Mouse (Mus musculus) stomach, embryonic 14.5 days (tissue): ENCODE results near the gene Sh2d3c. TPM values are rescaled to one million over a fixed set of nuclear protein-coding genes. Genes with fewer than 3 reads are reported as not detected.

Experiments used
- ATAC-seq: fragments of 200-750 bp; cut with Nextera tagmentation; 2 replicates; pipeline ENCODE4 v1.8.0; 2017; ENCODE audit warnings: low read depth, moderate TSS enrichment; ENCODE audit not compliant: insufficient number of reproducible peaks, insufficient read depth, low FRiP score
- H3K27ac ChIP-seq: fragments of 300-500 bp; sonication (generic); 2 replicates; pipeline ENCODE4 v1.5.1; 2014; ENCODE audit warnings: mild to moderate bottlenecking, low read length, moderate library complexity, mixed read lengths
- H3K27me3 ChIP-seq: fragments of 300-500 bp; sonication (generic); 2 replicates; pipeline ENCODE4 v1.6.1; 2014; ENCODE audit warnings: low read length, control low read depth, mixed read lengths; ENCODE audit not compliant: control insufficient read depth, insufficient read depth
- H3K36me3 ChIP-seq: fragments of 300-500 bp; sonication (generic); 2 replicates; pipeline ENCODE4 v1.6.1; 2014; ENCODE audit warnings: mild to moderate bottlenecking, control low read depth, low read length, moderate library complexity, mixed read lengths; ENCODE audit not compliant: control insufficient read depth, insufficient read depth
- H3K4me1 ChIP-seq: fragments of 300-500 bp; sonication (generic); 2 replicates; pipeline ENCODE4 v1.6.1; 2014; ENCODE audit warnings: low read length, control low read depth, mixed read lengths; ENCODE audit not compliant: control insufficient read depth, insufficient read depth
- H3K4me2 ChIP-seq: fragments of 300-500 bp; sonication (generic); replicated peaks from 2 replicates; pipeline ENCODE4 v1.6.1; 2014; ENCODE audit warnings: low read depth, low read length, control low read depth
- H3K4me3 ChIP-seq: fragments of 300-500 bp; sonication (generic); 2 replicates; pipeline ENCODE4 v1.5.1; 2014; ENCODE audit warnings: low read depth, low read length, control low read depth
- H3K9ac ChIP-seq: fragments of 300-500 bp; sonication (generic); replicated peaks from 2 replicates; pipeline ENCODE4 v1.6.1; 2014; ENCODE audit warnings: low read depth, mild to moderate bottlenecking, control low read depth, low read length, moderate library complexity, mixed read lengths
- H3K9me3 ChIP-seq: fragments of 300-500 bp; sonication (generic); 2 replicates; pipeline ENCODE4 v1.6.1; 2016; ENCODE audit warnings: low read depth, low read length, control low read depth; ENCODE audit not compliant: control insufficient read depth
- WGBS: fragments of 180-500 bp; shearing (Covaris S2); extraction: QIAGEN DNeasy Blood & Tissue Kit; methylation state at CpG from one replicate; pipeline ENCODE4 v1.1.7; 2014; 5-methylcytosine and 5-hydroxymethylcytosine counted together
- polyA plus RNA-seq: library from polyadenylated mRNA; unstranded; fragments of >200 nt; fragmentation: Nextera tagmentation; extraction: Ambion mirVana; gene quantifications from 2 replicates; pipeline ENCODE4 v1.2.1, GENCODE M21; 2014

The Sh2d3c gene
- polyA plus RNA-seq, 1 experiment from 2014 or later: 28.4 TPM

DNA sequence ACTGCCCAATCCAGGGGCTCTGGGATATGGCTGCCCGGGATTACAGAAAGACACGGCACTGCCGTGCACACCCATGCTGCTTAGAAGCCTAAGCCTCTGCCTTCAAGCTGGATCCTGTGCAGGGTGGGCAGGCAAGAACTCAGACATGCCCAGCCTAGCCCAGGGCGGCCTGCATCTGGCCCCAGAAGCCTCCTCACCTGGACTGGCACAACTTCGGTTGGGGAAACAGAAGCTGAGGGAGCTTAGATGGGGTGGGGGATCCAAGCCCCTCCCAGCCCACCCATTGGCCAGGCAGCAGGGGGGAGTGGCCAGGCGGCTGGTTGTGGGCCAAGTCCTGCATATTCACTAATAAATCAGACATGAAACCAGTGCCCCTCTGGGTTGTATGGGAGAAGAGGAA lies 39.1 kb upstream of the Sh2d3c start:
- Histone ChIP-seq H3K4me2 (no peak overlapping the region), H3K9ac (no peak overlapping the region), H3K27ac (no peak overlapping the region; the same call in 1 of the 2 replicates), H3K9me3 (no peaks in the 10 kb centered on the region), H3K4me3 (no peak overlapping the region), H3K36me3 (peaks cover 46% of the 10 kb centered on the region), H3K27me3 (no peaks in the 10 kb centered on the region), H3K4me1 (peaks cover 14% of the 10 kb centered on the region)
- whole genome bisulfite sequencing: 59% methylated on average over 6 of the region's 6 CpGs
- peak; percentile 50 for ATAC-seq

DNA sequence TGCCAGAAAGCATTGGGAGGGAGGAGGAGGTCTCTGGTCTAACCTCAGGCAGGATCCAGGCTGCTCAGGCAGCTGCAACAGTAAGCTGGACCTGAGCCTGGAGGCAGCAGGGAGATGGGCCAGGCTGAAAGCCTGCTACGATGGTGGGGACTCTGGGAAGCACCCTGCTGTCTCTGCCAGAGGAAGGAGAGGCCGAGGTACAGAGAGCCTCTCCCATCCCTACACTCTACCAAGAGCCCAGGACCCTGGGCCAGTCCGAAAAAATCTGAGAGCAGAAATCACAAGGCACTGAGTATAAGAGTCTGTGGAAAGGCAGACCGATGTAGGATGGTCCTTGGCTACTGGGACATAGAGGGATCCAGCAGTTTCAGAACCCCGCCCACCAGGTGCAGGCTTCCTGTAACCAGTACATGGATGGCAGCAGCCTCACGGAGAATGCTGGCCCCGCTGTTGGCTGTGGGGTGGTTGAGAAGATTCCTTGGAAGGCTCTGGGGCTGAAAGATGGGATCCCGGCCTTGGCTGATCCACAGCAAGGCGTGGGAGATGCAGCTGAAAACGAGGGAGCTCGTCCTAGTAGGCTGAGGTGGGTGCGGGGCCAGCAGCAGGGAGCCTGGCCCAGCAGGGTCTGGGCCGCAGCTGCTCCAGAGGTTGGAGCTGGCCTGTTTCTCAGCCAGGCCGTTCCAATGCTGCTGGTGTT lies 38.0 kb upstream of the Sh2d3c start:
- H3K4me1 ChIP-seq: peaks cover 14% of the 10 kb centered on the region
- H3K9me3 ChIP-seq: no peaks in the 10 kb centered on the region
- H3K4me2 ChIP-seq: no peak overlapping the region
- no peak overlapping the region for H3K9ac ChIP-seq
- no peak overlapping the region for H3K27ac ChIP-seq
- no peak overlapping the region for H3K4me3 ChIP-seq
- no peak for ATAC-seq
- no peaks in the 10 kb centered on the region for H3K27me3 ChIP-seq
- 77% methylated on average over 14 of the region's 14 CpGs for WGBS
- H3K36me3 ChIP-seq: peaks cover 56% of the 10 kb centered on the region

DNA sequence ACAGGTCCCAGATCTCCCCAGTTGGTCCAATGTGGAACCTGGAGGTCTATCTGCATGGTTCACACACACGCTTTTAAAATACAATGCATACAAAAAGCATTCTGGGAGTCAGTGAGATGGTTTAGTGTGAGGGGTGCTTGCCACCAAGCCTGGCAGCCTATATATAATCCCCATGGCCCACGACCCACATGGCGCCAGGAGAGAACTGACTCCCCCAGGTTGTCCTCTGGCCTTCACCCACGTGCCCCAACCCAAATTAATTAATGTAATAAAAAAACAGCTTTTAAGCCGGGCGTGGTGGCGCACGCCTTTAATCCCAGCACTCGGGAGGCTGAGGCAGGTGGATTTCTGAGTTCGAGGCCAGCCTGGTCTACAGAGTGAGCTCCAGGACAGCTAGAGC lies 37.2 kb upstream of the Sh2d3c start:
- H3K27ac ChIP-seq: no peak overlapping the region
- no peaks in the 10 kb centered on the region for H3K9me3 ChIP-seq
- H3K36me3 ChIP-seq: peaks cover 56% of the 10 kb centered on the region
- ATAC-seq: no peak
- peaks cover 14% of the 10 kb centered on the region for H3K4me1 ChIP-seq
- 87% methylated on average over 10 of the region's 10 CpGs for WGBS
- H3K4me3 ChIP-seq: no peak overlapping the region
- H3K27me3 ChIP-seq: no peaks in the 10 kb centered on the region
- no peak overlapping the region for H3K4me2 ChIP-seq
- no peak overlapping the region for H3K9ac ChIP-seq

DNA sequence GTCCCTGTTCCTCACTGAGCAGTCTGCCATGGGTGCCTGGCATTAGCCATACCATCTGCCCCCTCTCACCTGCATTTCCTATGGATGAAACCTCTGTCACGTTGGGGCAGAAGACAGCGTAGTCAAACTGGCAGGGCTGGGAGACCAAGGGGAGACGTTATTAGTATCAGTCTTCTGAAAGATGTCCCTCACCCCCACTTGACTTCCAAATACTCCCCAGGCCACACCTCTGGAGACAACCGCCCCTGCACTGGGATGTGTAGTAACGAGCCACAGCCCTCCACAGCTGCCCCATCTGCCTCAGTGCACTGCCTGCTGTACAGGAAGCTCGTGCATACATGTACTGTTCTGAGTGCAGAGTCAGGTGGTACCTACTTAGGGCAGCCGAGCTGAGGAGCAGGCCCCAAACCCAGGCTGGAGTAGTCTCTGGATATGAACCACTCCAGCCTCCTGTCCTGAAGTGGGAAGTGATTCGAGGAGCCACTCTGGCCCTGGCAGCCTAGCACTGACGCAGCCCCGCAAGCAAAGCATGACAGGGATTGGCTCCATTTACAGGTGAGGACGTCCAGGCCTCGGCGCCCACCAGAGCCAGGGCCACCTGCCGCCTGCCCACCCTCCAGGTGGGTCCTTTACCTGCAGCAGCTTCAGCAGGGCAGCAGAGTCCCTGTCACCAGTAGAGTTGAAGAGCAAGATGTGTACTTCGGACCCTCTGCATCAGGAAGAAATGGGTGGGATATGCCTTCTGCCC lies 36.0 kb upstream of the Sh2d3c start:
- Histone ChIP-seq H3K4me2 (no peak overlapping the region), H3K4me3 (no peak overlapping the region), H3K27me3 (no peaks in the 10 kb centered on the region), H3K36me3 (peaks cover 56% of the 10 kb centered on the region), H3K9me3 (no peaks in the 10 kb centered on the region), H3K4me1 (peaks cover 13% of the 10 kb centered on the region), H3K27ac (no peak overlapping the region), H3K9ac (no peak overlapping the region)
- ATAC-seq: no peak
- WGBS: 91% methylated on average over 15 of the region's 15 CpGs

DNA sequence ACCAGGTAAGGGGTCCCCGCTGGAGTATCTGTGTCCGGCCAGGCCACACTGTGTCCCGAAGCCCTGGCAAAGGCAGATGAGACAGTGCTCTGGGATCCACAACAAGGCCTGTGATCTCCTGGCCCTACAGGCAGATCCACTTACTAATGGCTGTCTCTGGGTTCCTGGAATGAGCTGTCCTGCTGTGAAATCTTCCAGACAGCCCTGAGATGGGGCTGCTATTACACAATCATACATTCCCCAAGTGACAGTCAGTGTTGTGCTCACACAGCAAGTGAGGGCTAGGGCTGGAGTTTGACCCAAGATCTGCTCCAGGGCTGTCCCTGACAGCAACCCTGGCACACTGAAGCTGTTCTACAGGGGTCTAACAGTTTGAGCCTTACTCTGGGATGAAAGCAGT lies 35.0 kb upstream of the Sh2d3c start:
- H3K4me1 ChIP-seq: peaks cover 9% of the 10 kb centered on the region
- peaks cover 52% of the 10 kb centered on the region for H3K36me3 ChIP-seq
- no peaks in the 10 kb centered on the region for H3K9me3 ChIP-seq
- WGBS: 90% methylated on average over 3 of the region's 3 CpGs
- H3K27ac ChIP-seq: no peak overlapping the region
- no peak overlapping the region for H3K4me3 ChIP-seq
- H3K27me3 ChIP-seq: no peaks in the 10 kb centered on the region
- no peak overlapping the region for H3K9ac ChIP-seq
- no peak overlapping the region for H3K4me2 ChIP-seq
- ATAC-seq: no peak

DNA sequence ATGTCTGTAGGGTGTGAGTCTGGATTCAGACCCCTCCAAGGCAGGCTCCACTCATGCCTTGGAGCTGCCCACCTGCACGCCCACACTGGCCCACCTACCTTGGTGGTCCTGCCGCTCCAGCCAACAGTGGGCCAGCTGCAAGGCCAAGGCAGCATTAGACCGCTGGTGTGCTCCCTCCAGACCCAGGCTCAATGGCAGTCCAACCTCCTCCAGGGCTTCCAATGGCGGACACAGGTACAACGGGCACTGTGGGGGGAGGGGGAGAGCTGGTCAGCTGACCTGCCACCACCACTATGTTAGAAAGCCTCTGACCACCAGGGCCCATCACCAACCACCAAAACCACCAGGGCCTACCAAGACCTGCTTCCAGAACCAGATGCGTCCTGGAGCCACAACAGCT lies 34.2 kb upstream of the Sh2d3c start:
- Histone ChIP-seq H3K4me3 (no peak overlapping the region), H3K36me3 (peaks cover 51% of the 10 kb centered on the region)
- ATAC-seq: no peak

DNA sequence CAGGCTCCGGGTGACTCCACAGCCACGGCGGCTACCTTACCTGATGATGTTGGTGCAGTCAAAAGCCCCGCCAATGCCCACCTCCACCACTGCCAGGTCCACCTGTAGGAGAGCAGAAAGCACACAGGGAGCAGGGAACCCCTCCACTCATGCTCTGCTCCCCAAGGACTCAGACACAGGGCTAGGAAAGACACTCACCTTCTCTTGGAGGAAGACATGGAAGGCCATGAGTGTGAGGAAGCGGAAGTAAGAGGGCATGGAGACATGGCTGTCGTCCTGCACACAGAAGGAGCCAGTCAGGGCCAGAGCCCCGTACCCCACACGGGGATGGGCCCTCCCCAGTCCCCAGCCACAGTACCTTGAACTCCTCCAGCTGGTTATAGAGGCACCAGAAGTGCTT lies 33.3 kb upstream of the Sh2d3c start:
- Histone ChIP-seq H3K27ac (no peak overlapping the region), H3K36me3 (peaks cover 50% of the 10 kb centered on the region), H3K4me3 (no peak overlapping the region), H3K9ac (no peak overlapping the region), H3K27me3 (no peaks in the 10 kb centered on the region), H3K9me3 (no peaks in the 10 kb centered on the region), H3K4me1 (peaks cover 6% of the 10 kb centered on the region), H3K4me2 (no peak overlapping the region)
- ATAC-seq: no peak
- 95% methylated on average over 8 of the region's 8 CpGs for WGBS

More for the DNA sequence above, 34.2 kb upstream of the Sh2d3c start:
- Histone ChIP-seq H3K9me3 (no peaks in the 10 kb centered on the region), H3K27me3 (no peaks in the 10 kb centered on the region), H3K27ac (no peak overlapping the region), H3K4me2 (no peak overlapping the region), H3K9ac (no peak overlapping the region), H3K4me1 (peaks cover 4% of the 10 kb centered on the region)
- 88% methylated on average over 6 of the region's 6 CpGs for WGBS

DNA sequence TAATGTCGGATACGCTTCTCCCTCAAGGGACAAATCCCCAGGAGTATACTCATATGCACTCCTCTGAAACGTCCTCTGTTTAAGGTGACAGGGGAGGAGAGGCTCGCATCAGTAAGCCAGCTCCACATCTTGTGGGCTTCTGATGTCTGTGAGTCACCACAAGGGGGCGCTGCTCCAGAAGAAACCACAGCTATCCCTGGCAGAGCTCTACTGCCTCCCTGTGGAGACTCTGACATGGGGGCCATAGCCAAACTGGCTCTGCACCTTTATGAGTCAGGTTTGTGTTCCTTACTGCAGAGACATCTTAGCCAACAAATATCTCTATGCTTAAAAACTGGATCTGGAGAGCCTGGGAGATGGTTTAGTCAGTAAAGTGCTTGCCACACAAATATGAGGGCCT lies 31.4 kb upstream of the Sh2d3c start:
- 24% methylated on average over 5 of the region's 5 CpGs for WGBS
- peaks cover 33% of the 10 kb centered on the region for H3K36me3 ChIP-seq
- H3K4me3 ChIP-seq: no peak overlapping the region
- no peaks in the 10 kb centered on the region for H3K27me3 ChIP-seq
- H3K27ac ChIP-seq: no peak overlapping the region
- ATAC-seq: peak; percentile 11; the same call in 1 of the 2 replicates
- no peak overlapping the region for H3K4me2 ChIP-seq
- H3K9me3 ChIP-seq: no peaks in the 10 kb centered on the region
- peaks cover 13% of the 10 kb centered on the region for H3K4me1 ChIP-seq
- no peak overlapping the region for H3K9ac ChIP-seq
